Mouse (Mus musculus): ENCODE results near the gene Gramd1b. TPM values are rescaled to one million over a fixed set of nuclear protein-coding genes. Genes with fewer than 3 reads are reported as not detected.

Gramd1b gene
- polyA plus RNA-seq, 1 experiment from 2014 or later = 2.4 TPM

DNA sequence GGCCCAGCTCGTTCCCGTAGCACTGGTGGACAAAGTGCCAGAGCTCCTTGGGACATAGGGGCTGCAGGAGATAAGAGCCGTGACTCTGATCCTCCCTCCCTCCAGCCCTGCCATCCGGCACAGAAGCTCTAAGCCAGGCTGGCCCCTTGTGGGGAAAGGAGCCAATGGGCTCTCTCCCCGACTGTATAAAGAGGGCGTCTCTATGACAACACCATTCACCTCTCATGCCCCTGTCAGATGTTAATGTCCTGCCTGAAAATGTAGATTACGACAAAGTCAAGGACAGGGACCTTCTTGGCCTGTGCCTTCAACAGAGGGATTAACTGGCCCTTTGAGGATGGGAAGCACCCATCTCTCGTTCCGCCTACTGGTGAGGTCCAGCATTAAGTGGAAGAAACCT lies 219.4 kb downstream of the Gramd1b start:
- H3K36me3 ChIP-seq (replicated peaks) = peaks cover 30% of the 10 kb centered on the region
- no peaks in the 10 kb centered on the region for H3K9me3 ChIP-seq
- H3K27me3 ChIP-seq (replicated peaks; ENCODE audit: low read depth, poor library complexity, severe bottlenecking) = no peaks in the 10 kb centered on the region
- 75% methylated on average over 9 of the region's 9 CpGs for WGBS
- no peak overlapping the region for H3K4me3 ChIP-seq
- no peak overlapping the region for H3K27ac ChIP-seq (replicated peaks)
- H3K4me1 ChIP-seq = no peaks in the 10 kb centered on the region
- DNase-seq (ENCODE audit: low spot score) = no peak

- H3K4me1 ChIP-seq = no peaks in the 10 kb centered on the region
- no peaks in the 10 kb centered on the region for H3K27me3 ChIP-seq (replicated peaks; ENCODE audit: low read depth, poor library complexity, severe bottlenecking)
- WGBS = 95% methylated on average over 6 of the region's 6 CpGs
- peaks cover 41% of the 10 kb centered on the region for H3K36me3 ChIP-seq (replicated peaks)
- H3K4me3 ChIP-seq = no peak overlapping the region
- no peaks in the 10 kb centered on the region for H3K9me3 ChIP-seq
- DNase-seq (ENCODE audit: low spot score) = no peak
- no peak overlapping the region for H3K27ac ChIP-seq (replicated peaks)
These were observed 221.3 kb downstream of the Gramd1b start for GRCm38 (mm10) chr9:40309876-40310275.

DNA sequence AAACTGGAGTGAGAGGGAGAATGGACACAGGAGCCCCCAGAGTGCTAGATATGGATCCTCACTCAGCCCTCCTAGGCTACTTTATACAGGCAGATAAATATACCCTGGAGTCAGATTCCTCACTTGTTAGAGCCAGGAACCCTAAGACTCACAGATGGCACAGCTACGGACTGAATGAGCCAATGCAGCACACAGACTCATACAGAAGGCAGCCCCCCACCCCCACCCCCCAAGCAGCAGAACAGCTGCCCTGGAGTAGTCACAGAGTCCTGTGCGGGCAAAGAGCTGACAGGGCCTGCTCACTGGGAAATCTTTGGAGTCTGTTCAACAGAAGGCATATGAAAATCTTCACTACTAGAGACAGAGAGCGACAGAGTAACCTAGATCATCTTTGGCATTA lies 223.9 kb downstream of the Gramd1b start:
- no peak for DNase-seq (ENCODE audit: low spot score)
- Histone ChIP-seq H3K36me3 (replicated peaks) (peaks cover 54% of the 10 kb centered on the region), H3K4me3 (no peak overlapping the region), H3K4me1 (no peaks in the 10 kb centered on the region), H3K9me3 (no peaks in the 10 kb centered on the region), H3K27me3 (replicated peaks; ENCODE audit: low read depth, poor library complexity, severe bottlenecking) (no peaks in the 10 kb centered on the region), H3K27ac (replicated peaks) (no peak overlapping the region)
- WGBS = 84% methylated on average over 3 of the region's 3 CpGs

DNA sequence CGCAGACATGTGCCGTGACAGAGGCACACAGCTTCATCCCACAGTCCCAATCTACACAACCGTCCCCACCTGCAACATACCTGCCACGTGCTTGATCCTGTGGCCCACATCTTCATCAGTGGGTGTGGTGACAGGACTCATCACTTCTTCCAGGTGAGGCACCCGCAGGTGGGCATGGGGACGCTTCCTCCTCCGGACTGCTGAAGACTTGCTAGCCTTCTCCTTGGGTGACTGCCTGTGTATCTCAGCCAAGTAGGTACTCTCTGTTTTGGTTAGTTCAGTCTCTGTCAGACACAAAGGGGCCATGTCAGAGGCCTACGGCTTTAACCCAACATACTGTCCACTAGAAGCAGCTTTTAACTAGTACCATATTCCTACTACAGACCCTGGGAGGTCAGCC lies 226.9 kb downstream of the Gramd1b start:
- no peak for DNase-seq (ENCODE audit: low spot score)
- no peaks in the 10 kb centered on the region for H3K27me3 ChIP-seq (replicated peaks; ENCODE audit: low read depth, poor library complexity, severe bottlenecking)
- no peak overlapping the region for H3K4me3 ChIP-seq
- no peaks in the 10 kb centered on the region for H3K4me1 ChIP-seq
- peaks cover 59% of the 10 kb centered on the region for H3K36me3 ChIP-seq (replicated peaks)
- H3K27ac ChIP-seq (replicated peaks) = no peak overlapping the region
- H3K9me3 ChIP-seq = no peaks in the 10 kb centered on the region
- 94% methylated on average over 8 of the region's 8 CpGs for WGBS

DNA sequence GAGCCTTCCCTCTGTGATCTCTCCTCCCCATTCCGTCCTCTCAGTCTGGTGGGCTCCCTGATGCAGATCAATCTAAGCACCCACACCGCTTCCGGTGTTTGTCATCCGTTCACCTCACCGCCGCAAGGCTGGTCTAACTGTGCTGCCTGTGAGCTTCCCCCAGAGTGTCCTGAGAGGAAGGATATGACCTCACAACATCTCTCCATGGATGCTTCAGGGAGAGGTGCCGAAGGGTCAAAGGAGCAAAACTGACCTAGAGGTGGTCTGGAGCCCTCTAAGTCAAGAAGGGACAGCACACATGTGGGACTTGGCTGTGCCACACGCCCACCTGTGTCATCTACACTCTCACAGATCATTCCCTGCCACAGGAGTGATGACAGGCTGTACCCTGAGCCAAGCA lies 228.8 kb downstream of the Gramd1b start:
- H3K4me3 ChIP-seq = no peak overlapping the region
- no peak for DNase-seq (ENCODE audit: low spot score)
- H3K36me3 ChIP-seq (replicated peaks) = peaks cover 66% of the 10 kb centered on the region
- no peaks in the 10 kb centered on the region for H3K4me1 ChIP-seq
- no peak overlapping the region for H3K27ac ChIP-seq (replicated peaks)
- no peaks in the 10 kb centered on the region for H3K27me3 ChIP-seq (replicated peaks; ENCODE audit: low read depth, poor library complexity, severe bottlenecking)
- 89% methylated on average over 8 of the region's 8 CpGs for whole genome bisulfite sequencing
- no peaks in the 10 kb centered on the region for H3K9me3 ChIP-seq

DNA sequence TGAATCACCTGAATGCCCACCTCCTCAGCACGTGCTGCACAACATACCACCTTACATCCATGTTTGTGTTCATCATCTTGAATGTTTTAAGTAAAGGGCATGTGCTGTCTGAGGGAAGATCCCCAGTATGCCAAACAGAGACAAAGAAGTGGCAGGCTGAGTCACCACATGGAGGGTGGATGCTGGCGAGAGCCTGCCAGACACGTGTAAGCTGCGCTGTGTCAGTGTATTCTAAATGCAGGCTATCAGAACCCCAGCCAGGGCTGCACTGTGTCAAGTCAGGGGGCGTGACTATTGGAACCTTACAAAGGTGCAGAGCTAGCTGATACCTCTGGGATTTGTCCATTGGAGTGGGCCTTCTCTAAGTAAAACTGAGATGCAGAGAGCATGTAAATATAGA lies 229.7 kb downstream of the Gramd1b start:
- peaks cover 65% of the 10 kb centered on the region for H3K36me3 ChIP-seq (replicated peaks)
- H3K27ac ChIP-seq (replicated peaks) = no peak overlapping the region
- 90% methylated on average over 5 of the region's 5 CpGs for WGBS
- DNase-seq (ENCODE audit: low spot score) = no peak
- no peaks in the 10 kb centered on the region for H3K9me3 ChIP-seq
- no peak overlapping the region for H3K4me3 ChIP-seq
- no peaks in the 10 kb centered on the region for H3K27me3 ChIP-seq (replicated peaks; ENCODE audit: low read depth, poor library complexity, severe bottlenecking)
- H3K4me1 ChIP-seq = no peaks in the 10 kb centered on the region

DNA sequence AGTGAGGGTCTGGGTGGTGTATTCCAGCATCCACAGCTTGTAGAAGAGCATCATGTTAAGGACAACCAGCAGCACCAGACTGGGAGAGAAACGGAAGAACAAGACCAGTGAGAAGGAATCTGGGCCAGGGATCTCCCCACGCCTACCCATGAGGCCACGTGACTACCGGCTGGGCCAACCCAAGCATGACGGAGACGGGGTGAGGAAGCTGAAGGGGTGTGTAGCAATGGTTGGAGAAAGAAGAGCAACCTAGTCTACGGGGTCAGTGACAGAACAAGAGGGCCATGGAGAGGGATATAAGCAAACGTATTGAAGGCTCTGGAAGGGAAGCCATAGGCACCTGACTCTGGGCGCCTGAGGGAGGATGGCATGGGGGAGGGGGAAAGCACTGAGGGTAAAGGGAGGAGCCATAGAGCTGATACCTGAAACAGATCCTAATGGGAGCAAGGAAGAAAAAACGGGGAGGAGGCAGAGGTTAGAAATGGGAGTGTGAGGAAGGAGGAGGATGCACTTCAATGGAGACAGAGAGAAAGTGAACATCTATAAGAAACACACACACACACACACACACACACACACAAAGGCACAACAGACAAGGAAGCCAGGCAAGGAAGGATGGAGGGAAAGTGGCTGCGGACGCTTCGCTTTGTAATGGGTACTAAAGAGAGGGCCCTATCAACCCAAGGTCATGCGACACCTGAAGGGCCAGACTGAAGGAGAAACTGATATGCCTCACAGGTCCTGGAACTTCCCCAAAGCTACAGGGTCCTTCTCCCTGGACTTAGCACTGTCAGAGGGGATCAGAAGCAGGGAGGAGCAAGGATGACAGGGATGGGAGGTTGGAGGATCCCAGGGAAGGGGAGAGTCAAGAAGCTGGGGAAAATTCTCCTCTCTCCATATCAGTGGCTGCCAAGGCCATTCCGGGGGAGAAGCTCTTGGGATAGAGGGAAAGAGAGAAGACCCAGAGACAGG lies 230.9 kb downstream of the Gramd1b start:
- no peak overlapping the region for H3K27ac ChIP-seq (replicated peaks)
- 88% methylated on average over 15 of the region's 15 CpGs for WGBS
- H3K27me3 ChIP-seq (replicated peaks; ENCODE audit: low read depth, poor library complexity, severe bottlenecking) = no peaks in the 10 kb centered on the region
- no peak overlapping the region for H3K4me3 ChIP-seq
- H3K9me3 ChIP-seq = no peaks in the 10 kb centered on the region
- H3K36me3 ChIP-seq (replicated peaks) = peaks cover 53% of the 10 kb centered on the region
- DNase-seq (ENCODE audit: low spot score) = no peak
- H3K4me1 ChIP-seq = no peaks in the 10 kb centered on the region

DNA sequence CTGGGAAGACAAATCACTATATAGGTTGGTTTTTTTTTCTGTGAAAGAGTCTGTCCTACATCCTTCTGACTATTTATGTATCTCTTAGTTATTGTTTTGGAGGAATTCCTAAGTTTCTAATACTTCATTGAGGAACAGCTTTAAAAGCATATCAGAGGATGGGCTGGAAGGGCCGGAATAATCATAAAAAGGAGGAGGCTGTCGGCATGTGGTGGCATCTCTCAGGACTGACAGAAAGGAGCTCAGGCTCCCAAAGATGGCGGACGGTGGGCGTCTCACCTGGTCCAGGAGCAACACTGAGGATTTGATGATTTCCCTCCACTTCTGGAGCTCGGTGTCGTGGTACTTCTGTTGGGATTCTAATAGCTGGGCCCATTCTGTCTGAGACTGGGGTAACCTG lies 231.9 kb downstream of the Gramd1b start:
- 96% methylated on average over 7 of the region's 7 CpGs for WGBS
- Histone ChIP-seq H3K27me3 (replicated peaks; ENCODE audit: low read depth, poor library complexity, severe bottlenecking) (no peaks in the 10 kb centered on the region), H3K27ac (replicated peaks) (no peak overlapping the region), H3K9me3 (no peaks in the 10 kb centered on the region), H3K4me1 (no peaks in the 10 kb centered on the region), H3K4me3 (no peak overlapping the region), H3K36me3 (replicated peaks) (peaks cover 46% of the 10 kb centered on the region)
- no peak for DNase-seq (ENCODE audit: low spot score)

DNA sequence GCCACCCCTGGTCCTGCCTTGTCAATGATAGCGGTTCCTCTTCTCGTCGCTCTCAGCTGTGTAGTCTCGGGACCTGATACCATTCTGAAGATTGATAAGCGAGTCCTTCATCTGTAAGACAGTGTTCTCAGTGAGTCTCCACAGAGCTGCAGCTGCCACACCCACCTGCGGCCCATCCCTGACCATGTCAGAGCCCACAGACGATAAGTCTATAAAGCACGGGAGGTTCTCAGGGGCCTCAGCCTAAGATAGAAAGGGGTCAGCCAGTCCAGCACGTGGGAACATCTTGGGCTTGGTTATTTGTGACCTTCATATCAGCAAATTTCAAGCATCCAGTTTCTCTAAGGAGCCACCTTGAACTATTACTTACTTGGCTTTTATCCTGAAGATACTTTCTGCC lies 233.2 kb downstream of the Gramd1b start:
- no peak overlapping the region for H3K27ac ChIP-seq (replicated peaks)
- H3K4me3 ChIP-seq = no peak overlapping the region
- no peaks in the 10 kb centered on the region for H3K4me1 ChIP-seq
- 95% methylated on average over 9 of the region's 9 CpGs for WGBS
- no peak for DNase-seq (ENCODE audit: low spot score)
- no peaks in the 10 kb centered on the region for H3K9me3 ChIP-seq
- no peaks in the 10 kb centered on the region for H3K27me3 ChIP-seq (replicated peaks; ENCODE audit: low read depth, poor library complexity, severe bottlenecking)
- peaks cover 46% of the 10 kb centered on the region for H3K36me3 ChIP-seq (replicated peaks)

DNA sequence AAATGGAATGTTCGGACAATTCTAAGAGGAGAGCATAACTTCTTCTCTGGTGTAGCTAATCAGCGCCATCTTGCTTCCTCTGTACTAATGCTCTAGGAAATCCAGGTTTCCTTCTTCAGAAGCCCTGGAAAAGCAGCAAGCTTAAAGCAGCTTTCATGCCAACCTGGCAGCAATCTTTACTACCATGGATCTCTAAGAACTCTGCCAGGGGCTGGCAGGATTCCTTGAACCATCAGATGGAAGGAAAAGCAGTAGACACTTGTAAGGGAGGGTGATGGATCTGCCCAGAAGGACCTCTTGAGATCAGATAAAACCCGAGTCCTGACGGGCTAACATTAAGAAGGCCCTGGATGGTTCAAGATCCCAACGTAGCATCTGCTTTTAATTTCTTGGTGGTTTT lies 234.9 kb downstream of the Gramd1b start:
- DNase-seq (ENCODE audit: low spot score) = no peak
- Histone ChIP-seq H3K36me3 (replicated peaks) (peaks cover 46% of the 10 kb centered on the region), H3K4me3 (no peak overlapping the region), H3K27ac (replicated peaks) (no peak overlapping the region), H3K27me3 (replicated peaks; ENCODE audit: low read depth, poor library complexity, severe bottlenecking) (no peaks in the 10 kb centered on the region), H3K9me3 (no peaks in the 10 kb centered on the region), H3K4me1 (no peaks in the 10 kb centered on the region)
- 92% methylated on average over 5 of the region's 5 CpGs for WGBS

GRCm38 (mm10) chr9:40294866-40295265 lies 236.3 kb downstream of the Gramd1b start:
- no peak for DNase-seq (ENCODE audit: low spot score)
- Histone ChIP-seq H3K9me3 (no peaks in the 10 kb centered on the region), H3K27ac (replicated peaks) (no peak overlapping the region), H3K4me3 (no peak overlapping the region), H3K27me3 (replicated peaks; ENCODE audit: low read depth, poor library complexity, severe bottlenecking) (no peaks in the 10 kb centered on the region), H3K36me3 (replicated peaks) (peaks cover 42% of the 10 kb centered on the region), H3K4me1 (no peaks in the 10 kb centered on the region)
- 88% methylated on average over 1 of the region's 1 CpGs for WGBS

GRCm38 (mm10) chr9:40294210-40294609 lies 237.0 kb downstream of the Gramd1b start:
- H3K4me1 ChIP-seq = no peaks in the 10 kb centered on the region
- H3K27ac ChIP-seq (replicated peaks) = no peak overlapping the region
- no peak overlapping the region for H3K4me3 ChIP-seq
- H3K9me3 ChIP-seq = no peaks in the 10 kb centered on the region
- peaks cover 35% of the 10 kb centered on the region for H3K36me3 ChIP-seq (replicated peaks)
- DNase-seq (ENCODE audit: low spot score) = no peak
- no peaks in the 10 kb centered on the region for H3K27me3 ChIP-seq (replicated peaks; ENCODE audit: low read depth, poor library complexity, severe bottlenecking)
- 87% methylated on average over 5 of the region's 5 CpGs for WGBS

DNA sequence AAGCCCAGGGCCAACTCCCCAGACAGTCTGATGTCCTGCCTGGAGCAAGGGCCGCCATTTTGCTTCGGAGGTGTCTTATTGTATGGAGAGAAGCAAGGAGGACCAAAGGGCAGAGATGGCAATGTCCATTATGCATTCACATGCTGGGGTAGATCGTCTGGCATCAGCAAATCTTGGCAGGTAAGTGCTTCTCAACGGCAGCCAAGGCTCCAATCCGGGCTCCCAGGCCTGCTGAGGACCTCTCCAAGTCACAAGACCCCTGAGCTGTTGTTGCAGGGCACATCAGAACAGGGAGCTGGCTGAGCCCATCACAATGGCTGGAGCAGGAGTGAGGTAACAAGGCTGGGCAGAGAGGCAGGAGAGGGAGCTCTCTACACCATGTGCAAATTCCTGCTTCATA lies 237.4 kb downstream of the Gramd1b start:
- peaks cover 31% of the 10 kb centered on the region for H3K36me3 ChIP-seq (replicated peaks)
- no peaks in the 10 kb centered on the region for H3K9me3 ChIP-seq
- H3K4me1 ChIP-seq = no peaks in the 10 kb centered on the region
- H3K27ac ChIP-seq (replicated peaks) = no peak overlapping the region
- H3K4me3 ChIP-seq = no peak overlapping the region
- WGBS = 90% methylated on average over 5 of the region's 5 CpGs
- no peak for DNase-seq (ENCODE audit: low spot score)
- H3K27me3 ChIP-seq (replicated peaks; ENCODE audit: low read depth, poor library complexity, severe bottlenecking) = no peaks in the 10 kb centered on the region

Measured in embryonic facial prominence, embryonic 10.5 days (tissue).